Mouse (Mus musculus) midbrain, postnatal 0 days (tissue): ENCODE data around the gene Tgfbr3. TPM values are rescaled to one million over a fixed set of nuclear protein-coding genes. Genes with fewer than 3 reads are reported as not detected.

ENCODE experiments used
- ATAC-seq: fragments of 200-750 bp; cut with Nextera tagmentation; 2 replicates; pipeline ENCODE4 v1.8.0; 2017; ENCODE audit warnings: moderate number of reproducible peaks, mild to moderate bottlenecking, moderate TSS enrichment, moderate library complexity; ENCODE audit not compliant: low FRiP score
- DNase-seq: peaks from one replicate; pipeline ENCODE4 v3.0.0-alpha.2; 2015; ENCODE audit warnings: low spot score
- H3K27ac ChIP-seq: fragments of 300-500 bp; sonication (generic); 2 replicates; pipeline ENCODE4 v1.5.1; 2014; ENCODE audit warnings: low read depth, mild to moderate bottlenecking, low read length, mixed read lengths
- H3K27me3 ChIP-seq: fragments of 300-500 bp; sonication (generic); 2 replicates; pipeline ENCODE4 v1.6.1; 2014; ENCODE audit warnings: low read length, control low read depth, mixed read lengths; ENCODE audit not compliant: insufficient read depth
- H3K36me3 ChIP-seq: fragments of 300-500 bp; sonication (generic); 2 replicates; pipeline ENCODE4 v1.6.1; 2014; ENCODE audit warnings: low read length, control low read depth, mixed read lengths; ENCODE audit not compliant: insufficient read depth
- H3K4me1 ChIP-seq: fragments of 300-500 bp; sonication (generic); 2 replicates; pipeline ENCODE4 v1.6.1; 2014; ENCODE audit warnings: mild to moderate bottlenecking, control low read depth, antibody characterized with exemption, low read length, mixed read lengths; ENCODE audit not compliant: insufficient read depth
- H3K4me2 ChIP-seq: fragments of 300-500 bp; sonication (generic); 2 replicates; pipeline ENCODE4 v1.6.1; 2014; ENCODE audit warnings: low read depth, mild to moderate bottlenecking, low read length, mixed read lengths; ENCODE audit not compliant: poor library complexity, severe bottlenecking
- H3K4me3 ChIP-seq: fragments of 300-500 bp; sonication (generic); 2 replicates; pipeline ENCODE4 v1.5.1; 2014; ENCODE audit warnings: low read depth, mild to moderate bottlenecking, low read length, moderate library complexity
- H3K9ac ChIP-seq: fragments of 300-500 bp; sonication (generic); replicated peaks from 2 replicates; pipeline ENCODE4 v1.6.1; 2014; ENCODE audit warnings: mild to moderate bottlenecking, low read length, moderate library complexity, mixed read lengths; ENCODE audit not compliant: poor library complexity, severe bottlenecking
- H3K9me3 ChIP-seq: fragments of 300-500 bp; sonication (generic); 2 replicates; pipeline ENCODE4 v1.6.1; 2016; ENCODE audit warnings: low read length, control low read depth
- CTCF ChIP-seq: IDR thresholded peaks from 2 replicates; pipeline ENCODE4 v1.5.1; 2016; ENCODE audit warnings: antibody characterized with exemption, mild to moderate bottlenecking
- WGBS: fragments of 180-500 bp; shearing (Covaris S2); extraction: QIAGEN DNeasy Blood & Tissue Kit; methylation state at CpG from one replicate; pipeline ENCODE4 v1.1.7; 2014; 5-methylcytosine and 5-hydroxymethylcytosine counted together
- polyA plus RNA-seq: library from polyadenylated mRNA; unstranded; fragments of >200 nt; fragmentation: Nextera tagmentation; extraction: Ambion mirVana; gene quantifications from 2 replicates; pipeline ENCODE4 v1.2.1, GENCODE M21; 2015
- total RNA-seq: library from RNA; depleted of rRNA; stranded (reverse); fragments of >200 nt; gene quantifications from 2 replicates; pipeline ENCODE4 v1.2.3, GENCODE M21; 2014

Gene Tgfbr3
- total and polyA plus RNA-seq, 2 experiments from 2014 or later, result 4.0 to 13.8 TPM

- H3K4me3 ChIP-seq, result no peak overlapping the region
- no peak overlapping the region for H3K4me2 ChIP-seq
- H3K9ac ChIP-seq, result no peak overlapping the region
- TF ChIP-seq CTCF, result no peak
- no peaks in the 10 kb centered on the region for H3K9me3 ChIP-seq
- WGBS, result 57% methylated on average over 7 of the region's 7 CpGs
- H3K36me3 ChIP-seq, result no peaks in the 10 kb centered on the region
- H3K27ac ChIP-seq, result no peak overlapping the region
- no peaks in the 10 kb centered on the region for H3K4me1 ChIP-seq
- peak; percentile 51 for DNase-seq
- H3K27me3 ChIP-seq, result no peaks in the 10 kb centered on the region
- 0 out of 2 replicates have a peak, but pooled peaks have one; percentile 20 for ATAC-seq
Measured at GRCm38 (mm10) chr5:107237971-107238426, 51.4 kb downstream of the Tgfbr3 start.

- DNase-seq (no peak), ATAC-seq (no peak)
- no peak overlapping the region for H3K9ac ChIP-seq
- no peaks in the 10 kb centered on the region for H3K4me1 ChIP-seq
- H3K27me3 ChIP-seq, result no peaks in the 10 kb centered on the region
- H3K36me3 ChIP-seq, result no peaks in the 10 kb centered on the region
- TF ChIP-seq CTCF, result no peak
- H3K4me3 ChIP-seq, result no peak overlapping the region
- no peaks in the 10 kb centered on the region for H3K9me3 ChIP-seq
- H3K4me2 ChIP-seq, result no peak overlapping the region
- WGBS, result 63% methylated on average over 6 of the region's 6 CpGs
- no peak overlapping the region for H3K27ac ChIP-seq
Measured at GRCm38 (mm10) chr5:107236975-107237374, 52.5 kb downstream of the Tgfbr3 start.

- Histone ChIP-seq H3K4me3 (no peak overlapping the region), H3K27me3 (no peaks in the 10 kb centered on the region), H3K9ac (no peak overlapping the region), H3K9me3 (no peaks in the 10 kb centered on the region), H3K4me2 (no peak overlapping the region), H3K27ac (no peak overlapping the region), H3K4me1 (no peaks in the 10 kb centered on the region), H3K36me3 (no peaks in the 10 kb centered on the region)
- no peak for DNase-seq
- ATAC-seq, result no peak
- WGBS, result 77% methylated on average over 5 of the region's 5 CpGs
- TF ChIP-seq CTCF, result no peak
Measured at GRCm38 (mm10) chr5:107236039-107236438, 53.4 kb downstream of the Tgfbr3 start.

- Histone ChIP-seq H3K4me3 (no peak overlapping the region), H3K36me3 (no peaks in the 10 kb centered on the region), H3K27me3 (no peaks in the 10 kb centered on the region), H3K9ac (no peak overlapping the region), H3K4me2 (no peak overlapping the region), H3K4me1 (no peaks in the 10 kb centered on the region), H3K9me3 (no peaks in the 10 kb centered on the region), H3K27ac (no peak overlapping the region)
- DNase-seq (no peak), ATAC-seq (no peak)
- TF ChIP-seq CTCF, result no peak
- 64% methylated on average over 14 of the region's 14 CpGs for WGBS
Measured at GRCm38 (mm10) chr5:107233366-107234354, 55.8 kb downstream of the Tgfbr3 start.

GRCm38 (mm10) chr5:107230189-107230588 lies 59.2 kb downstream of the Tgfbr3 start:
- Histone ChIP-seq H3K4me1 (no peaks in the 10 kb centered on the region), H3K36me3 (no peaks in the 10 kb centered on the region), H3K27ac (no peak overlapping the region), H3K4me2 (no peak overlapping the region), H3K9ac (no peak overlapping the region), H3K9me3 (no peaks in the 10 kb centered on the region), H3K27me3 (no peaks in the 10 kb centered on the region), H3K4me3 (no peak overlapping the region)
- ATAC-seq, result no peak
- no peak for TF ChIP-seq CTCF
- WGBS, result 56% methylated on average over 6 of the region's 6 CpGs
- no peak for DNase-seq

- H3K4me2 ChIP-seq, result no peak overlapping the region
- no peak overlapping the region for H3K27ac ChIP-seq
- ATAC-seq (no peak), DNase-seq (no peak)
- no peak overlapping the region for H3K4me3 ChIP-seq
- H3K27me3 ChIP-seq, result no peaks in the 10 kb centered on the region
- TF ChIP-seq CTCF, result no peak
- H3K9ac ChIP-seq, result no peak overlapping the region
- no peaks in the 10 kb centered on the region for H3K36me3 ChIP-seq
- no peaks in the 10 kb centered on the region for H3K9me3 ChIP-seq
- 80% methylated on average over 9 of the region's 9 CpGs for WGBS
- no peaks in the 10 kb centered on the region for H3K4me1 ChIP-seq
Measured at GRCm38 (mm10) chr5:107229037-107229436, 60.4 kb downstream of the Tgfbr3 start.
